In the genomic region with DNA sequence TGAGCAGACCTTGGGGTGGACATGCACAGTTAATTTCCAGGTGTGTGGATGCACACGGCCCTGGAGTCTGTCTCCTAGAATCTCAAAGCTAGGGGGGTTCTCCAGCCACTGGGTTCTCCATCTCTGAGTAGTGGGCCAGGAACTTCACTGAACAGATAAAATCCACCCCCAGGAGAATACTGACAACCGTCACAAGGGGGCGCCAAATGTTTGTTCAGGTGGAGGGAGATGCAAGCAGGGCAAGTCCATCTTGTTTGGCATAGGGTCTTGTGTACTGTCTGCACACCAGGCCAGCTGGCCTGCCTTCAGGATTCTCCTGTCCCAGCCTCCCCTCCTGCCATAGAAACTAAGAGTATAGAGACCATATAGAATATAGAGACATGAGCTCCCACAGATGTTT, we compare ENCODE assay signal across 9 mouse cellular contexts. TPM values are rescaled to one million over a fixed set of nuclear protein-coding genes. Genes with fewer than 3 reads are reported as not detected.
A peak's percentile ranks its signal among the peaks of the same experiment; 100 is the strongest.
DNase-seq lines count a peak whose midpoint lies in the region; ATAC-seq and TF ChIP-seq lines count a peak whose summit lies in the region.
"Had no signal": no experiment of that assay in that cellular context is flagged by ENCODE, and none has a peak within 500 bp of the region (broad histone marks: within the 10 kb centered on the region; RNA-seq: fewer than 3 reads in every experiment).

No protein-coding gene starts in this region.

- peak; percentile 77 for TF ChIP-seq CTCF in kidney, postnatal 0 days (IDR thresholded peaks at IDR 0.05; ENCODE audit: low read depth)

- no peaks in the 10 kb centered on the region for H3K36me3 ChIP-seq in midbrain, embryonic 14.5 days (ENCODE audit: control insufficient read depth, insufficient read depth, low read length)
- H3K36me3 ChIP-seq in midbrain, embryonic 15.5 days (replicated peaks) = no peaks in the 10 kb centered on the region
- H3K36me3 ChIP-seq in kidney, postnatal 0 days (ENCODE audit: insufficient read depth, low read length) = 0 out of 2 replicates have a peak, but pooled peaks cover 13% of the 10 kb centered on the region

- no peak overlapping the region for H3K4me2 ChIP-seq in midbrain, embryonic 14.5 days (ENCODE audit: low read length)
- no peak overlapping the region for H3K4me2 ChIP-seq in midbrain, embryonic 15.5 days
- H3K4me2 ChIP-seq in kidney, postnatal 0 days (ENCODE audit: low read length) = no peak overlapping the region

- no peaks in the 10 kb centered on the region for H3K4me1 ChIP-seq in midbrain, embryonic 14.5 days (ENCODE audit: control insufficient read depth, insufficient read depth, low read length)
- no peaks in the 10 kb centered on the region for H3K4me1 ChIP-seq in midbrain, embryonic 15.5 days
- no peaks in the 10 kb centered on the region for H3K4me1 ChIP-seq in kidney, postnatal 0 days (replicated peaks; ENCODE audit: insufficient read depth, low read length)

- 27% methylated on average over 3 of the region's 3 CpGs for WGBS in midbrain, embryonic 14.5 days
- WGBS in midbrain, embryonic 15.5 days = 27% methylated on average over 3 of the region's 3 CpGs
- 13% methylated on average over 3 of the region's 3 CpGs for WGBS in kidney, postnatal 0 days

- H3K27me3 ChIP-seq in midbrain, embryonic 14.5 days (ENCODE audit: control insufficient read depth, insufficient read depth, low read length) = no peaks in the 10 kb centered on the region
- no peaks in the 10 kb centered on the region for H3K27me3 ChIP-seq in midbrain, embryonic 15.5 days (replicated peaks)
- no peaks in the 10 kb centered on the region for H3K27me3 ChIP-seq in kidney, postnatal 0 days (ENCODE audit: insufficient read depth, low read length)

- H3K9ac ChIP-seq in midbrain, embryonic 14.5 days (replicated peaks; ENCODE audit: low read length) = no peak overlapping the region
- no peak overlapping the region for H3K9ac ChIP-seq in midbrain, embryonic 15.5 days
- H3K9ac ChIP-seq in kidney, postnatal 0 days (ENCODE audit: low read depth, low read length) = no peak overlapping the region

- ATAC-seq in midbrain, embryonic 14.5 days (ENCODE audit: low FRiP score, low TSS enrichment) = no peak
- ATAC-seq in midbrain, embryonic 15.5 days (replicated peaks) = no peak
- no peak for ATAC-seq in kidney, postnatal 0 days (replicated peaks; ENCODE audit: low FRiP score, low read depth)
- peak; percentile 55; the same call in 1 of the 2 replicates for ATAC-seq in megakaryocyte progenitor cell, adult 5-6 weeks (replicated peaks; ENCODE audit: poor library complexity)

- peak; percentile 75 to 89 for DNase-seq in cerebellum, postnatal 14 days
- no peak for DNase-seq in cerebellum, adult 9-11 months
- DNase-seq in midbrain, embryonic 14.5 days = peak; percentile 69
- peak; percentile 70 for DNase-seq in c-Kit-positive CD71-negative TER-119-negative erythroid progenitor cells, embryonic 14.5 days (ENCODE audit: low read depth)
- DNase-seq in kidney, postnatal 0 days (ENCODE audit: low spot score) = peak; percentile 69
- DNase-seq in testis, postnatal 14 days (ENCODE audit: low spot score) = peak; percentile 52

- H3K9me3 ChIP-seq in midbrain, embryonic 14.5 days (ENCODE audit: control insufficient read depth, low read length) = no peaks in the 10 kb centered on the region
- H3K9me3 ChIP-seq in midbrain, embryonic 15.5 days = no peaks in the 10 kb centered on the region
- H3K9me3 ChIP-seq in kidney, postnatal 0 days (replicated peaks; ENCODE audit: low read length) = no peaks in the 10 kb centered on the region

- H3K27ac ChIP-seq in midbrain, embryonic 14.5 days (replicated peaks; ENCODE audit: low read depth, low read length) = no peak overlapping the region
- no peak overlapping the region for H3K27ac ChIP-seq in midbrain, embryonic 15.5 days
- H3K27ac ChIP-seq in kidney, postnatal 0 days = no peak overlapping the region

- H3K4me3 ChIP-seq in midbrain, embryonic 14.5 days (replicated peaks; ENCODE audit: low read depth, low read length) = no peak overlapping the region
- H3K4me3 ChIP-seq in midbrain, embryonic 15.5 days = no peak overlapping the region
- no peak overlapping the region for H3K4me3 ChIP-seq in kidney, postnatal 0 days (replicated peaks; ENCODE audit: low read depth, low read length)
- H3K4me3 ChIP-seq: myocyte had no signal

RNA-seq across cellular contexts. Expression of a gene that starts 32.6 kb away (rescaled TPM):
- 0.46 and 0.86 TPM in 2 replicates for polyA plus RNA-seq in midbrain, embryonic 14.5 days (2014; fragmentation: Nextera tagmentation; extraction: Ambion mirVana)
- 0.69 and 0.92 TPM in 2 replicates for polyA plus RNA-seq in midbrain, embryonic 15.5 days (2015; fragmentation: Nextera tagmentation; extraction: Ambion mirVana)
- 31.3 and 35.6 TPM in 2 replicates for polyA plus RNA-seq in kidney, postnatal 0 days (2015; fragmentation: Nextera tagmentation; extraction: Ambion mirVana)
- total RNA-seq in megakaryocyte progenitor cell, adult 5-6 weeks (2015) = 0.15 and 0.25 TPM in 2 replicates
- 0.17 TPM in 1 of 2 replicates, not detected in the other for total RNA-seq in megakaryocyte progenitor cell, adult 5-6 weeks (2017)

RNA-seq across cellular contexts. Expression of a gene that starts 57.8 kb away (rescaled TPM):
- 5.7 and 7.0 TPM in 2 replicates for polyA plus RNA-seq in midbrain, embryonic 14.5 days (2014; fragmentation: Nextera tagmentation; extraction: Ambion mirVana)
- polyA plus RNA-seq in midbrain, embryonic 15.5 days (2015; fragmentation: Nextera tagmentation; extraction: Ambion mirVana) = 7.1 and 8.1 TPM in 2 replicates
- 5.0 and 5.8 TPM in 2 replicates for polyA plus RNA-seq in kidney, postnatal 0 days (2015; fragmentation: Nextera tagmentation; extraction: Ambion mirVana)
- total RNA-seq in megakaryocyte progenitor cell, adult 5-6 weeks (2015) = 0.47 and 0.88 TPM in 2 replicates
- total RNA-seq in megakaryocyte progenitor cell, adult 5-6 weeks (2017) = 0.04 TPM in 1 of 2 replicates, not detected in the other

Comparison
In these comparisons a context has a peak if more than half of its experiments do, and no peak if none do; other contexts are left out.
1. RNA of a gene that starts 32.6 kb away (polyA plus RNA-seq): 31.3 to 35.6 TPM in kidney, postnatal 0 days; 0.69 to 0.92 TPM in midbrain, embryonic 15.5 days and 0.46 to 0.86 TPM in midbrain, embryonic 14.5 days; every median in the first group is over 10 times any median in the second.